Mouse (Mus musculus): Measurements from ENCODE around the gene 4930415O20Rik.
"Not testable (repeated sequence)": the region's sequence is repeated elsewhere in the genome, so short reads cannot be mapped to it uniquely, and the experiment has no call there.

The 4930415O20Rik gene

DNA sequence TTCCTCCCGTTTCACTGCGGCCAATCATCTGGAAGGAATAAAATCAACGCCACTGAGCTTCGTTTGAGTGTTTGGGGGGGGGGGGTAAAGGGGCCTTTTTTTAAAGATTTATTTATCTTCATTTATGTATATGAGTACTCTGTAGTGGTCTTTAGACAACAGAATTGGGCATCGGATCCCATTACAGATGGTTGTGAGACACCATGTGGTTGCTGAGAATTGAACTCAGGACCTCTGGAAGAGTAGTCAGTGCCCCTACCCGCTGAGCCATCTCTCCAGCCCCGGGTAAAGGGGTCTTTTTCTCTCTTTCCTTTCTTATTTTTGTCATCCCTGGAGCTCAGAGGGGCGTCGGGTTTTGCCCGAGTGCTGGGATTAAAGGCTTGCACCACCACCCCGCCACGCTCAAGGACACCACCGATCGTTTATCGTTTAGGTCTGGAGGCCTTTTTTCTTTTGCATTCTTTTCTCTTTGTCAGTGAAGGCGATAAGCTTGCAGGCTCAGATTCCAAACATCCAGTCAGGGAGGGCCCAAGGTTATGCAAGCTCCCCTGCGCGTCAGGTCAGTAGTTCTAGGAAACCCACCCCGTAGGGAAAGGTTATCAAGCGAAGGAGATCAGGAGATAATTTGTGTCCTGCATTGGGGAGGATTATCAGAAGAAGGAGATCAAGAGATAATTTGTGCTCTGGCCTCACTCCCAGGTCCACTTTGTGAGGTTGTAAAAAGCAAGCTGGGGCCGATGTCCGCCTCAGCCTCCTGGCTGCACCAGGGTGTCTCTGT lies 2.4 kb upstream of the 4930415O20Rik start:
- no peak for DNase-seq (ENCODE audit: low read depth, low spot score)

DNA sequence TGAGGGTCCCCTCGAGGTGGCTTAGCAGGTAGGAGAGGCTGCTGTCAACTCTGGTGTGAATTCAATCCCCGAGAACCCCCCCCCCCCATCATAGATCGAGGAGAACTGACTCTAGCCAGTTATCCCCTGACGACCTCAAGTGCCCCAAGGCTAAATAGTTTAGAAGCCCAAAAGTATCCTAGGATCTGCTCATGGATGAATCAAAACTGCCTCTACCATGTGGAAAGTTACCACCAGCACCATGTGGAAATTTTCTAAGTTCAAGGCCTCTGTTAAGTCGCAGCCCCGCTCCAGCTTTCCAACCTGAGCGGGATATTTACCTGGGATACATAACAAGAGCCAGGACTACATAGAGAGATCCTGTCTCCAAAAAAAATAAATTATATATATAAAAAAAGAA lies 1.6 kb upstream of the 4930415O20Rik start:
- DNase-seq (ENCODE audit: low read depth, low spot score), result no peak

DNA sequence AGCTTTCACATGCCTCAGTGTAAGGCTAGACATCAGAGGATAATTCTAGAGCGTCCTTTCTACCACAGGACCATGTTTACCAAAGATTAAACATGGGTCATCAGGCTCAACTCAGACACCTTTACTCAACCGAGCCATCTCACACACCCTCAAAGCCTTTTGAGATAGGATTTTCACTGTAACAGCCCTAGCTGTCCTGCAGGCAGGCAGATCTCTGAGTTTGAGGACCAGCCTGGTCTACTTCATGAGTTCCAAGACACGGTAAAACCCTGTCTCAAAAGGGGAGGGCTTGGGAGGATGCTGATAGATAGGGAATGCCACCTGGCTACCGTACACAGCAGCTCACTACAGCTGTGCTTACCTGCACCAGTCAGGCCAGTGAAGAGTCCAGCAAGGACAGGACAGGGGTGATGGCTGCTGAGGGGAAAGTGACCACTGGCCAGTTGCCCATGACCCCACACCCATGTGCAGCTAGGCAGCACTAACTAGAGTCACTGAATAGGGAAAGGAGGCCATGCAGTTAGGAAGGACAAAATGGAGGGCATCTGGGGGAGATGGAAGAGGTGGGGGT lies 924 bp upstream of the 4930415O20Rik start:
- no peak for DNase-seq (ENCODE audit: low read depth, low spot score)

DNA sequence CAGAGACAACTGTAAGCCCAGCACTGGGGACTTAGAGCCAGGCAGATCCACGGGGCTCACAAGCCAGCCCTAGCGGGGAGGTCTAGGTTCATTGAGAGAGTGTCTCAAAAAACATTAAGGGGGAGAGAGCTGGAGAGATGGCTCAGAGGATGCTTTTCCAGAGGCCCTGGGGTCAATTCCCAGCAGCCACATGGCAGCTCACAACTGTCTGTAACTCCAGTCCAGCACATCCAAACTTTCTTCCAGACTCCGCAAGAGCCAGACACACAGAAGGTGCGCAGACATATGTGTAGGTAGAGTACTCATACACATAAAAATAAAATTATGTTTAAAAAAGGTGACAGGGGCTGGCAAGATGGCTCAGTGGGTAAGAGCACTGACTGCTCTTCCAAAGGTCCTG lies 2.5 kb downstream of the 4930415O20Rik start:
- no peak for DNase-seq (ENCODE audit: low read depth, low spot score)

DNA sequence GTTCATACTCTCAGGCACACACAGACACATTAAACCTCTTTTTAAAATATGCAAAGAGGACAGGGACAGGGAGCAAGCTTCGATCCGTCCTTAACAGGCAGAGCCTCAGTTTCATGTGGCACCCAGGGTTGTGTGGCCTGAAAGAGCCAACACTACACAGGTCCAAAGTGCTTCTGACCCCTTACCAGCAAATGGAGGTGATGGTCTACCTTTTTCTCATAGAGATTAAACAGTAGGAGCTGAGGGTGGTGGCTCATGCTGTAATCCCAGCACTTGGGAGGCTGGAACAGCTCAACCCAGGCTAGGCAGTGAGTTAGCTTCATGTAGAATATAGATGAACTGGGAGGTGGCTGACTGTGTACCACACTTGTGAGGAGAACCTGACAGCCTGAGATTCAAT lies 8.5 kb downstream of the 4930415O20Rik start:
- no peak for DNase-seq (ENCODE audit: low read depth, low spot score)

DNA sequence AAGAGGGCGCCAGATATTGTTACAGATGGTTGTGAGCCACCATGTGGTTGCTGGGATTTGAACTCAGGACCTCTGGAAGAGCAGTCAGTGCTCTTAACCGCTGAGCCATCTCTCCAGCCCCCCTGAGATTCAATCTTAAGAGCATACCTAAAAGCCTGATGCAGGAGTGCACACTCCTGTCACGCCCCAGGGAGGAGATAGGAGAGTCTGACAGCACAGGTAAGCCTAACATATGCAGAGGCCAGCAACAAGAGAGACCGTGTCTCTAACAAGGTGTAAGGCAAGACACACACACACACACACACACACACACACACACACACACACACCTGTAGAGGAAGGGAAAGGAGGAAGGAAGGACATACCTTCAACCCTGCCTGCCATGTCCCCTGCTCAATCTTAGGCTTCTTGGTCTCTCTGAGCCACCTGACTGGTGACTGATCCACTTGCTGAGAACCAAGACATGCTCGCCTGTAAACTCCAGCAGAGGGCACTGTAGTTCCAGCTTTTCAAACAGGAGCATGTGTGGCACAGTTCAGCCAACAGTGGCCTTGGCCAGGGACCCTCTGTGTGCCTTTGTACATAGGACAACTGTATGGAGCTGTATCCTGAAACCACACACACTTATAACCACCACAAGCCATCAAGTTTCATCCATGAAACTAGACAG lies 9.1 kb downstream of the 4930415O20Rik start:
- peak; percentile 60 for DNase-seq (ENCODE audit: low read depth, low spot score)

DNA sequence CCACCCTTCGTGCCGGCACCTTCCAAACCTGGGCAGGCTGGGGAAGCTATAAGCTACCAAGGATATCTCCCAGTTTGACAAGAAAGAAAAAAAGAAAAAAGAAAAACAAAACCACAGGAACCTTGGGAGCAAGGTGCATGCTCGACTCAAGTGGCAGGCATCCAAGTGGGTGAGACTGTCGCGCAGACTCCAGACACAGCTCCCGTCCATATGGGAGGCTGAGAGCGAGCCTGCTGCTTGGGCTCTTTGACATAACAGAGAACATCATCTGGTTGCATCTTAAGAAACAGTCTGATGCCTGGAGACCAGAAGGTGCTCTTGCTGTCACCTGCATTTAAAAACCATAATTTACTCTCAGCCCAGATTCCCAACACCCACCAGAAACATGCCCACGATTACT lies 11.6 kb downstream of the 4930415O20Rik start:
- no peak for DNase-seq (ENCODE audit: low read depth, low spot score)

DNA sequence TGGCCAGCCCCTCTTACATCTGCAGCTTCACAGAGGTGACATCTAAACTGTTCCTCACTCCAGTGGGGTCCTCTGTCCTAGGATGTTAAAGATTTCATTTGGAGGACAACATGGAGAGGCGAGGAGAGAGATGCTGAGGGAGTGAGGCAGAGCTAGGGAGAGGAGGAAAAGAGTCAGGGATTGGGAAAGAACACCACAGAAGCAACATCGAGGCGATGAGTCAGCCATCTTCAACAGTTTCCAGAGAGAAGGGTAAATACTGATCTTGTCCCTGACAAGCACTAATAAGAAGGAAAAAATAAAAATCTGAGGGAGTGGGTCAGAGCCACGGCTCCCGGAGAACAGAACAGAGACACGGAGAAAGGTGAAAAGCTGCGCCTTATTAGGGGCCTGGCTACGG lies 12.2 kb downstream of the 4930415O20Rik start:
- DNase-seq (ENCODE audit: low read depth, low spot score), result no peak

DNA sequence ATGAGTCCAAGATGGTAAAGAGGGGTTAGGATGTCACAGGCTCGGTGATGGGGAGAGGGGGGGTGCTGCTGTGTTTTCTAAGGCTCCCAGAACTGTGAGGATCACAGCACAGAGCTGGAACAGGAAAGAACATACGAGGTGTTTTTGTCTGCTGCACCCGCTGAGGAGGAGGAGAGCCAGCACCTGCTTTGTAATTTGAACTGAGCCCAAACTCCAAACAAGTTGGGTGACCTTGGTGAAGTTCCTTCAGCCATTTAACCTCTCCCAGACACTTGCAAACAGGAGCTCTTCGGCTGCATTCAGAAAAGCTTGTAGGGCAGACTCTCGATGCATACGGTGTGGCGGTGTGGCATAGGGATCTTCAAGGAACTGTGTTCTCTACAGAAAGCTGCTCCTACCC lies 14.6 kb downstream of the 4930415O20Rik start:
- no peak for DNase-seq (ENCODE audit: low read depth, low spot score)

DNA sequence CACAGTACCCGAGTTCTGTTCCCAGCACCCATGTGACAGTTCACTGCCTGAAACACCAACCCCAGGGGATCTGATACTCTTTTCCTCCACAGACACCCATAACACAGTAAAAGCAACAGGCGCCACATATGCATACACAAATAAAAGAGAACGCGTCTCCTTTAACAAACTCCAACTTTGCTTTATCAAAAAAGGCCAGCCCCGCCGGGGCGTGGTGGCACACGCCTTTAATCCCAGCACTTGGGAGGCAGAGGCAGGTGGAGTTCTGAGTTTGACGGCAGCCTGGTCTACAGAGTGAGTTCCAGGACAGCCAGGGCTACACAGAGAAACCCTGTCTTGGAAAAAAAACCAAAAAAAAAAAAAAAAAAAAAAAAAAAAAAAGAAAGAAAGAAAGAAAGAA lies 15.3 kb downstream of the 4930415O20Rik start:
- not testable (repeated sequence) for DNase-seq (ENCODE audit: low read depth, low spot score)

DNA sequence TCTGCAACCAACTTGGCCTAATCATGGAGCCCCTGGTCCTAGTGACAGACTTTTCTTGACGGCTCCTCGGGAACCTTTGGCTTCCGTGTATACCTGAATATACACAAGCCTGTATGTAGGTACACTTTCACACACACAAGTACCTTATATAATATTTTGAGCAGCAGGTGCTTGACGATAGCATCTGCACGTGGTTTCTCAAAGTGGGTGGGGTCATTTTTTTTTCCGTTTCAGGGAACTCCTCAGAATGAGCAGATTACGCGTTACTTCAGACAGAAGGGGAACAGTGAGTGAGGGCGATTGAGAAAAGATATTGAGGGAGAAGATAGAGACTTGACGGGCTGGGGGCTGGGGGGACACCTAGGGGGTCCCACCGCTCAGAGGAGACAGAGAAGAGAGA lies 16.9 kb downstream of the 4930415O20Rik start:
- DNase-seq (ENCODE audit: low read depth, low spot score), result no peak

DNA sequence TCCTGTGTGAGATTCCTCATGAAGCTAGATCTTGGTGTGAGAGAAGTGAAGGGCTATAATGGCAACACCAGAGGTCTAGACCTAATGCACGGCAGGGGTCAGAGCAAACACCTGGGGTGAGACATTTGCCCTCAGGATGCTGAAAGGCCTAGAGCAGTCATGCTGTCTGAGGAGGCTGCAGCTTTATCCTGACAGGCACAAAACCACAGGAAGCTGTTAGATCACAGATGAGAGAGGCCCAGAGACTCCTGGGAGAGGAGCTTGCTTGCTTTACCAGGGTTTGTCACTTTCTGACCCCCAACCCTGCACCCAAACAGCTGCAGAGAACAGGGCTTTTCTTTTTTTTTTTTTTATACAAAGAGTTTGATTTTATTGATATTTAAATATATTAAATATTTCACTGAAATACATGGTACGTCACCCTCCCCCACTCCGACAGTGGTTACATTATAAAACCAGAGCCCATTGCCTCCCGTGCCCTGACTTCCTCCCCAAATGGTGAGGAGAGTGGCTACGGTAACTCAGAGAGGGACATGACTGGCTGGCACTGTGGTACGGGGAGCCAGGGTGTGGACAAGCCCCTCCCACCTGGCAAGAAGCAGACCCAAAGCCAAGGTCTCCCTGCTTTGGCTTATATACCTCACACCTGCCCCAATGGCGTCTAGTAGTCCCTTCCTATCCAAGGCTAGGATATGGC lies 19.0 kb downstream of the 4930415O20Rik start:
- no peak for DNase-seq (ENCODE audit: low read depth, low spot score)

DNA sequence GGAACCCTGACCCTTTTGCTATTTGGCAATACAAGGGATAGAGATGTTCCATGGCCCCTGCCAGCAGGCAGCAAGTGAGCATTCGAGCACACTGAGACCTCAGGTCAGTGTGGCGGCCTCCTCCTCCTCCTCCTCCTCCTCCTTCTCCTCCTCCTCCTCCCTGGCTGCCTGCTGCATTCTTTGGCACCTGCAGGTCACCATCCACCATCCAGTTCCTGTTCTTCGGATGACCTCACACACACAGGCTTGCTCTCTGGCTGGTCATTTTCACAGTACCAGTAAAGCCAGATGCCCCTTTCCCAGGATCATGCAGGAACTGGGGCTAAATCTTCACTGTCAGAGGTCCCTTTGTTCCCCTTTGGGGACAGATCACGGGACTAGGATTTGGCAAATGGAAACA lies 20.6 kb downstream of the 4930415O20Rik start:
- no peak for DNase-seq (ENCODE audit: low read depth, low spot score)

DNA sequence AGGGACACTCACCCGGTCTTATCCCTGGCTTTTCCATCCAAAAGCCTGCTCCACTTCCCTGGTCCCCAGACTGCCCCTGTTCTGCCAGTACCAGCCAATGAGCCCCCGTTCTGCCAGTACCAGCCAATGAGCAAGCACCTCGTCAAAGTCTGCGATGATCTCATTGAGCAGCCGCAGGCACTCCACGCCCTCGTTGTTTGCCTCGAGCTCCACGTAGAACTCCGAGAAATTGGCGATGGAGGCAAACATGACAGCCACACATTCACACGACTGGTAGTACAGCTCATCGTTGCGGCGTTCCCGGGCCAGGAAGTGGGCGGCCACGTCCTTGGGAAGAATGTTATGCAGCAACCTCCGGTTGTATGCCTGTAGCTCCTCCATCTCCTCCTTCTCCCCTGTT lies 23.4 kb downstream of the 4930415O20Rik start:
- DNase-seq (ENCODE audit: low read depth, low spot score), result peak; percentile 39

DNA sequence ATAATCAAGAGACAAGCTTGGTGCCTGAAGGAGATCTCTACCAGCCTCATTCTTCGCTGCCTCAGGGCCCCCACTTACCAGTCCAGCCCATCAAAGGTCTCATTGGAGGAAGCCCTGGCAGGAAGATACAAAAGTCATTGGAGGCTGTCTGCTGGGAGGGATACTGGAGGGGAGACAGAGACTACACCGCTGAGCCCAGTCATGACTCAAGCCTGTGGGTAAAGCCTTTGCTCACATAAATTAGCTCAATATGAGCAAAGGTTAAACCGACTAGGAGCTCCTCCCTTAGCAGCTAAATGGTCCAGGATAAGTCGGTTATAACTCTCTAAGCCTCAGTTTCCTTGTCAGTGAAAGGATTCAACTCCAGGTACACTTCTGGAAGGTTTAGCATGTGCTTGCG lies 24.2 kb downstream of the 4930415O20Rik start:
- no peak for DNase-seq (ENCODE audit: low read depth, low spot score)

DNA sequence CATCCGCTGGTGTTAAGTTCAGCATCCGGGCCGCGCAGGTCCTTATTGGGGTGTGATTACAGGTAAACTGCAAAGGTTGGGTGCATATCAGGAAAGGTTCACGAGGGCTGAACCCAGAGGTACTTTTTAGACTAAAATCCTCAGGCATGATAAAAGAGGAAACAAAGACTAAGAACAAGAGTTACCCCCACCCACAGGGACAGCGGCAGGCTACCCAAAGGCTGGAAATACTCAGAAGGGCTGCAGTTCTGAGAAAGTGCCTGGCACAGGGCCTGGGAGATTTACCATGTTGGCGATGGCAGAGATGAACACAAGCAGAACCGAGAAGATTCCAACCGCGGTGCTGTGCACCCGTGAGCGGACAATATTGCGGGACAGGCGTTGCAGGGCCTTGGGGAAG lies 25.8 kb downstream of the 4930415O20Rik start:
- no peak for DNase-seq (ENCODE audit: low read depth, low spot score)

DNA sequence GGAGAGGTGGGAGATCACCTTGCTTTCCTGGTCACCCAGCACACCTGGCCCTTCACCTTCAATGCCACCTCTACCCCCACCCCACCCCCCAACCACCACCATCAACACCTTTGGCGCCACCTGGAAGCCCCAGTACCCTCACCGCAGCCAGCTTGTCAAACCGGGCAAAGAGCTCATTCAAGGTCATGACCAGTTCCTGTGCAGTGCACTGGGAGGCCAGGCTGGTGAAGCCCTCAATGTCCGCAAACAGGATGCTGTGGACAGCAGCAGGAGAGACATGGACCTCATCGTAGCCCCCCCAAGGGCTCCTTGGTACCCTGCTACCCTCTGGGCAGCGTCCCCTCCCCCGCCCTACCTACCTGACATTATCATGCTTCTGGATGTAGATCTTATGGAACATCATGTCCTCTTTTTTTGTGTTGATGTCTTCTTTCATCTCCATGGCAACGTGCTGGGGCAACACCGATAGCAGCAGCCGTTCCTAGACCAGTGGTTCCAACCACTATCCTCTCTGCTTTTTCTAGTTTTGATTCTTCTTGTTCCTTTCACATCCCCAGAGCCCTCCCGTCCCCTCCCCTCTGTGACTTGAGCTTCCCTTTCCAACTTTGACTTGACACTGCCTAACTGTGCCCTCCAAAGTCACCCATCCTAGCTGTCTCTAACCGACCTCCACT lies 29.4 kb downstream of the 4930415O20Rik start:
- no peak for DNase-seq (ENCODE audit: low read depth, low spot score)

DNA sequence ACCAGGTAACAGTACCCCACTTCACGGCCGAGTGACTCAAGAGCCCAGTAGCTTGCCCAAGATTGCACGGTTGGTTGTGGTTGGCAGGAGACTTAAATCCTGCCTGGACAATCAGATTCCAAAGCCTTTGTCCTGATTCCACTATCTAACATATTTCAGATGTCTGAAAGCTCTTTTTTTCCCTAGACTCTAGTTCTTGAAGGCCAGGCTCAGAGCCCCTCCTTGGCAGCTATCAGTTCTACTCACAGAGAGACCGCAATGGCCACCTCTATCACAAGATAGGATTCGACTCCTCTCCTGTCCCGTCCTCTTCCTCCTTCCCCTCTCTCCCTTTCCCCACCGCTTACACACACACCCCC lies 31.0 kb downstream of the 4930415O20Rik start:
- no peak for DNase-seq (ENCODE audit: low read depth, low spot score)

DNA sequence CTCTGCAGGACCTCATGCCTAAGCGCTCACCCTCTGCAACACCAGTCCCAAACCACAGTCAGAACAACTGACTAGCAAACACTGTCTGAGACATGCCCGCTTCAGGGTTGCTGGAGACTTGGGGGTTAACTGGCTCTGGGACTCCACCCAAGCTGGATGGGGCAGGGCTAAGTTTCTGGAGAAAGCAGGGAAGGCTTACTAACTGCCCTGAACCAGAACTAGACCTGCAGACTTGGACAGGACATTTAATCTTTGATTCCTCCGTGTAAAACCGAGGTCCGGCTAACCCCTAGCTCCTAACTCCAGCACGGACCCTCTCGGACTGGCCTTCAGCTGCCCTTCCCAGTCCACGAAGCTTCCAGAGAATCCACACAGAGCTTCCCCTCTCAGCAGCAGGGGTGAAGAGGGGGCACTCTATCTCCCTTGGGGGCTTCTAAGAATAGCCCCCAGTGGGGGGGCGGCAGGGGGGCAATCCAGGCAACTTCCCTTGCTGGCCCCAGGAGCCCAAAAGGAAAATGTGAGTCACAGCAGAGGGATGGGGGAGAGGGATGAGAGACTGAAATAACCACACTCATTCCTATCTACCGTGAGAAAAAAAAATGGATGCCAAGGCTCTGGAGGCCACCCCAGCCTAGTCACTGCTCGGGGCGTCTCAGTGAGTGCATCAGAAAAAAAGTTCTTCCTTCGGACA lies 31.5 kb downstream of the 4930415O20Rik start:
- DNase-seq (ENCODE audit: low read depth, low spot score), result no peak

DNA sequence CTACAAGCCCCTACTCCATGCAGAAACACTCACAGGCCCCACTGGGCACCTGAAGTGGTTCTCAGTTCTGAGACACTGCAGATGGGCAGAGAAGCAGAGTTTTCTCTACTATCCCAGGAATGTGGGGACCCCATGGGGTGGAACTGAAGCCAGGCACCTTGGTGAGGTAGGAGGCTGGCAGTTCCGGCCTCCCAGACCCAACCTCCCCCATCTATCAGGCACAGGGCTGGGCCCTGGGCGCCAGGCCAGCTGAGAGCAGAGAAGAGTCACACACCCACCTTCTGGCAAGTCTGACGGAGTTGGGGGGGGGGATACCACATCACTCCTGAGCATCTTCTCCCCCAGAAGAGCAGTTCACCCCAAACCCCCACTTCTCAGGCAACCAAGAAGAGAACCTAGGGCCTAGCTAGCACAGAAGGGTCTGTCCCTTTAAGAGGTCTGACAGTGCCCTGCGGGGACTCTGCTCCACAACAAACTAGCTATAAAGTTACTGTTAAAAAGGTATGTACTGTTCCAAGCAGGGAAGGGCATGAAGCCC lies 32.2 kb downstream of the 4930415O20Rik start:
- DNase-seq (ENCODE audit: low read depth, low spot score), result no peak

DNA sequence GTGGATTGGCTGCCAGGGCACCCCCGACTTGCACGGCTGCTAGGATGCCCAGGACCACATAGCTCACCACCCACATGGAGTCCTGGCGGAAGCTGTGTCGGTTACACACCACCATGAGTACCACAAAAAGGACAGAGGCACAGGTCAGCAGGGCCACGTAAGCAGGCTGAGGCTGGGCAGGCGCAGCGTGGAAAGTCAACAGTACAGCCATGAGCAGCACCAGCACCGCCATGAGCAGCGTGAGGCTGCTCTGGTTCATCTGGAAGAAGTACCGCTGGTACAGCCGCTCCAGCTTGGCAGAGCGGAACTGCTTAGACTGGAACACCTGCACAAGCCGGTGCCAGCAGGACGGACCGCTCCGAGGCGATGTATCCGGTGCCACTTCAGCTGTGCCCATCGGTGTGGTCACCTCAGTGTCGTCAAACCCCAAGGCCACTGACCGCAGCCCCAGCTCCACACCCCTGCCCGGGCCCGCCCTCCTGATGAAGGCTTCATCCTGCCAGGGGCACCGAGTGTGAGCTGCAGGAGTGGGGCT lies 33.3 kb downstream of the 4930415O20Rik start:
- DNase-seq (ENCODE audit: low read depth, low spot score), result no peak

Measured in telencephalon, adult 2 months (tissue).